Mouse (Mus musculus) CD4-positive, CD25-positive, alpha-beta regulatory T cell, adult 9 weeks (primary cell): Measurements from ENCODE around the gene Cdc6. TPM values are rescaled to one million over a fixed set of nuclear protein-coding genes. Genes with fewer than 3 reads are reported as not detected.

ENCODE experiments used
- polyA plus RNA-seq: library from polyadenylated mRNA; unstranded; fragments of 100-300 nt; shearing (Covaris generic); gene quantifications from one replicate; pipeline ENCODE4 v1.2.1, GENCODE M21; 2017

Cdc6 gene
- 3.2 TPM for polyA plus RNA-seq

GRCm38 (mm10) chr11:98907437-98908173, at the start of gene Cdc6:
Cdc6 (plus strand) TSS chr11:98907801.

GRCm38 (mm10) chr11:98863028-98863750, 44.4 kb upstream of the Cdc6 start, which contains the start of gene Wipf2:
Wipf2 (plus strand) TSS chr11:98863638.

GRCm38 (mm10) chr11:98927438-98928076, 20.0 kb downstream of the Cdc6 start, which contains the start of gene Rara:
Rara (plus strand) TSS chr11:98927818.

Other genes with a start within 250 kb of the Cdc6 start
- not detected for gene Gsdma, start 243.4 kb upstream of the Cdc6 start, polyA plus RNA-seq
- gene Psmd3, start 225.2 kb upstream of the Cdc6 start, polyA plus RNA-seq = 60.8 TPM
- gene Csf3, start 206.5 kb upstream of the Cdc6 start, polyA plus RNA-seq = not detected
- 64.9 TPM for gene Med24, start 178.4 kb upstream of the Cdc6 start, polyA plus RNA-seq
- gene Thra, start 167.2 kb upstream of the Cdc6 start, polyA plus RNA-seq = 6.6 TPM
- 11.5 TPM for gene Nr1d1, start 132.5 kb upstream of the Cdc6 start, polyA plus RNA-seq
- 10.9 TPM for gene Msl1, start 112.3 kb upstream of the Cdc6 start, polyA plus RNA-seq
- 10.2 TPM for gene Casc3, start 102.9 kb upstream of the Cdc6 start, polyA plus RNA-seq
- 0.35 TPM for gene Rapgefl1, start 71.0 kb upstream of the Cdc6 start, polyA plus RNA-seq
- 4.9 TPM for gene Wipf2, start 44.2 kb upstream of the Cdc6 start, polyA plus RNA-seq
- 32.8 TPM for gene Rara, start 20.0 kb downstream of the Cdc6 start, polyA plus RNA-seq
- not detected for gene Gjd3, start 75.2 kb downstream of the Cdc6 start, polyA plus RNA-seq
- gene Top2a, start 116.4 kb downstream of the Cdc6 start, polyA plus RNA-seq = 16.8 TPM
- 70.5 TPM for gene Igfbp4, start 133.4 kb downstream of the Cdc6 start, polyA plus RNA-seq
- 0.14 TPM for gene Tns4, start 181.5 kb downstream of the Cdc6 start, polyA plus RNA-seq
- gene Ccr7, start 247.3 kb downstream of the Cdc6 start, polyA plus RNA-seq = 633 TPM